Mouse (Mus musculus): ENCODE data around the gene Dirc2.

DNA sequence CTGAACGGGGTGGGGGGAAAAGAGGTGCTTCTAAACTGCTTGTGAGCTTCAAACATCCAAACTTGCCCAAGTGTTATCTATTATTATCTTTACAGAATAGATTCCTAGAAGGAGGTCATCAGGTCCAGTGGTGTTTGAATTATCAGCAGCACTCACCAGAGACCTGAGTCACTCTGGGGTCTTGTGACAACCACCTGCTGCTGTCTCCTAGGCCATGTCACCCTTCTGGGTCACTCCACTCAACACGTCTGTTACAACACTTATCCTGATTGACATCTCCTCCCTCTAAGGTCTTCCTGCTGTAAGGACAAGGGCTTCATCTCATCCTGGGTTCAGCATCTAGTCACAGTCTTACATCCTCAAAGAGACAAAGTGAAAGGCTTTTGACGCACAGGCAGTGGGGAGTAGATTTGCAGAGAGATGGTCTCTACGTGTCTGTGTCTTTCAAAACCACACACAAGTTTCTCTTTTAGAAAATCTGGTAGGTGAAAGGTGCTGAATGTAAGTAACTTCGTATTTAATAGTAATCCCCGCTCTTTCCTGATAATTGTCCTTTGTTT is 22.9 kb upstream of the Dirc2 start:
- no peak for TF ChIP-seq POLR2A (IDR thresholded peaks at IDR 0.05; ENCODE audit: borderline replicate concordance, extremely low read depth, insufficient read depth, insufficient read length, poor library complexity, severe bottlenecking)
- TF ChIP-seq CTCF (IDR thresholded peaks at IDR 0.05; ENCODE audit: borderline replicate concordance, extremely low read depth, insufficient read depth, insufficient read length), result no peak

Measured in brain, embryonic 14.5 days (tissue).